Mouse (Mus musculus) thymus, adult 18-20 months (tissue): ENCODE results near the gene Hist1h4k.
A peak's percentile ranks its signal among the peaks of the same experiment; 100 is the strongest.
"Not testable (repeated sequence)": the region's sequence is repeated elsewhere in the genome, so short reads cannot be mapped to it uniquely, and the experiment has no call there.

Experiments
- DNase-seq, 2 experiments: peaks; one replicate each; pipeline ENCODE4 v3.0.0; 2022; ENCODE audit warnings: mixed read lengths in 2 of 2

The Hist1h4k gene

GRCm38 (mm10) chr13:21718381-21719080 lies 31.8 kb downstream of the Hist1h4k start:
- no peak for DNase-seq

GRCm38 (mm10) chr13:21717397-21718357 lies 32.6 kb downstream of the Hist1h4k start, which contains the start of gene Hist1h3h:
Gene Hist1h3h, plus strand, starts transcription at chr13:21717659.
- DNase-seq, result peak; percentile 72 to 86

DNA sequence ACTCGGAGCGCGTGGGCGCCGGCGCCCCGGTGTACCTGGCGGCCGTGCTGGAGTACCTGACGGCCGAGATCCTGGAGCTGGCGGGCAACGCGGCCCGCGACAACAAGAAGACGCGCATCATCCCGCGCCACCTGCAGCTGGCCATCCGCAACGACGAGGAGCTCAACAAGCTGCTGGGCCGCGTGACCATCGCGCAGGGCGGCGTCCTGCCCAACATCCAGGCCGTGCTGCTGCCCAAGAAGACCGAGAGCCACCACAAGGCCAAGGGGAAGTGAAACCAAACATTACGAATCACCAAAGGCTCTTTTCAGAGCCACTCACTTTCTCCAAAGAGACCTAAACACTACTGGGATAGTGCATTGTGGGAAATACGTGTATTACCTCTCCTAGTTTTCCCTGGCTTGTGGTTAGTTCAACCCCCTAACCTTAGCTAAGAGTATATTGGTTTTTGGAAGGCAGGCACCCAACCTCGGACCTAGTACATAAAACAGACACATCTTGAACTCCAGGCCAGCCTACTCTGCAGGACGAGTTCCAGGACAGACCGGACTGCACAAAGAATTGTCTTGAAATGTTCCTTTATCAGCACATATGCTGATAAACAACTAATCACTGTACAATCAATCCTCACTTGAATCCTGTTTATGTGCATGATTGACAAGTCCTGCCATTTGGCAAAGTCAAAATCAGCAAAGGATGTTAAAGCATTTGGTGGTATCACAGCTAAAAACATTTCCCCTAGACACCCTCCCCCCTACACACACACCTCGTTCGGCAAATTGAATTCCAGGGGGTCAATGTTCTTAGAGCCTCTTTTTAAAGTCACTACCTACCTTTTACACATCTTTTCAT lies 33.5 kb downstream of the Hist1h4k start:
- DNase-seq, result not testable (repeated sequence)

DNA sequence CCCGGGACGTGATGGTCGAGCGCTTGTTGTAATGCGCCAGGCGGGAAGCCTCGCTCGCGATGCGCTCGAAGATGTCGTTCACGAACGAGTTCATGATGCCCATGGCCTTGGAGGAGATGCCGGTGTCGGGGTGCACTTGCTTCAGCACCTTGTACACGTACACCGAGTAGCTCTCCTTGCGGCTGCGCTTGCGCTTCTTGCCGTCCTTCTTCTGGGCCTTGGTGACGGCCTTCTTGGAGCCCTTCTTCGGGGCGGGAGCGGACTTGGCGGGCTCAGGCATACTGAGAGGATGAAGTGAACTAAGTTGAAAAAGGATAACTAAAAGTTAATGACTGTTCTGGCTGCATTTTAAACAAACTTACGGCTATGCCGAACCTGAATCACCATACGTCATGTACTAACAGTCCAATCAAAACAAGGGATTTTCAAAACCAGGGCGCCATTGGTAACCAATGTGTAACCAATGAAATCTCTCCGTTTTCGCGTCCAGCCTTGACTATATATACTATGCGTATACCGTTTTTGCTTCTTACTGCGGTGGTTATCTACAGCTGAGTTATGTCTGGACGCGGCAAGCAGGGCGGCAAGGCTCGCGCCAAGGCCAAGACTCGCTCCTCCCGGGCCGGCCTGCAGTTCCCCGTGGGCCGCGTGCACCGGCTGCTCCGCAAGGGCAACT lies 34.3 kb downstream of the Hist1h4k start, which contains the start of the genes Hist1h2bl and Hist1h2ai:
Gene Hist1h2bl, minus strand, starts transcription at position 280 of the 676 bp plus-strand sequence.
Gene Hist1h2ai, plus strand, starts transcription at position 559 of the 676 bp plus-strand sequence.
- peak; percentile 62 to 85 for DNase-seq

- DNase-seq, result no peak
These were observed 35.0 kb downstream of the Hist1h4k start for GRCm38 (mm10) chr13:21715131-21715863.

DNA sequence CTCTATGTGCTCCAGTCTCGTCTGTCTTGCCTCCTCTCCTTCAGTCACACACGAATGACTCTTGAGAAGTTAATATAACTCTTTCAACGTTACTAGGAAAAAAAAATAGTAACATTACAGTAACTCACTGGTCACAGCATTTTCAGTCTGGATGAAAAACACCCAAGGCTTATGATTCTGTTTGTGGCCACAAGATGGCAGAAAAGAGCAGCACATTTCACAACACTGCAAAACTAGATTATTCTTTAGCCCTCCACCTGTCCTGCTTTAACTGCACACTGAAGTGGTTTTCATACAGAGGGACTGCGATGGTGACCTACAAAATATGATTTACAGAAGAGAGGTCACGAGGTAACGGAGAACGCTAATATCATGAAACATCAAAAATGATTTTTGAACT lies 35.6 kb downstream of the Hist1h4k start:
- DNase-seq, result peak in 1 of 2 experiments; percentile 54

GRCm38 (mm10) chr13:21711698-21712097 lies 38.6 kb downstream of the Hist1h4k start:
- DNase-seq, result no peak

GRCm38 (mm10) chr13:21710821-21711525 lies 39.3 kb downstream of the Hist1h4k start:
- peak; percentile 51 to 75 for DNase-seq

GRCm38 (mm10) chr13:21710031-21710711 lies 40.1 kb downstream of the Hist1h4k start:
- peak; percentile 73 to 78 for DNase-seq

DNA sequence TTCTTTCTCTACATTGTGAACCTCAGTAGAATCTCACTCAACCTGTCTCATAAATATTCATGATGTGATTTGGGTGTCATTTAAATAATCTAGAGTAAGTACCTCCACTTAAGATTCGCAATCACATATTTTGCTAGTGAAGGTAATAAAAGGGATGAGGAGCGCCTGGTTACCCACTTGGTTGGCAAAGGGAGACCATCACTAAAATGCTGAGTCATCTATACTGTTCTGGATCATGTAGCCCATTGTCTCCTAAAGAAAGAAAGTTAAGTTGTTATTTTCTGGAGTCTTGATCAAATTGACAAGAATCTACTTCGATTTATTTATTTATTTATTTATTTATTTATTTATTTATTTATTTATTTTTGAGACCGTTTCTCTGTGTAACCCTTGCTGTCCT lies 43.6 kb downstream of the Hist1h4k start:
- DNase-seq, result no peak
